ENCODE assay signal across 8 mouse cellular contexts in genomic region chr17:79715649-79716143, GRCm38 (mm10). TPM values are rescaled to one million over a fixed set of nuclear protein-coding genes. Genes with fewer than 3 reads are reported as not detected.
DNase-seq lines count a peak whose midpoint lies in the region; ATAC-seq lines count a peak whose summit lies in the region.

No protein-coding gene starts in this region.

- ATAC-seq in common myeloid progenitor, adult 5-6 weeks (replicated peaks; ENCODE audit: low read depth, poor library complexity, severe bottlenecking), result peak; percentile 84
- peak; percentile 87 for ATAC-seq in inflammation-experienced regulatory T-cells, adult 6 months
- ATAC-seq in megakaryocyte progenitor cell, adult 5-6 weeks (replicated peaks; ENCODE audit: poor library complexity), result peak; percentile 88

- peak; percentile 95 for DNase-seq in ZHBTc4 (ENCODE audit: low read depth, low spot score)
- DNase-seq in gastrocnemius, postnatal 14 days, result peak; percentile 81
- DNase-seq in left cerebral cortex, adult 9 months (ENCODE audit: low spot score in 2 of 2), result peak; percentile 32 to 85
- DNase-seq in right cerebral cortex, postnatal 10 days (ENCODE audit: low spot score in 2 of 2), result peak; percentile 89 to 91
- peak; percentile 91 for DNase-seq in urinary bladder, postnatal 14 days (ENCODE audit: low spot score)

- intact Hi-C loops in gastrocnemius, postnatal 14 days (cut with DNase I; ENCODE audit: low total_unique reads), result loop anchor here (10.0 kb wide), 1 partner anchor 51 kb away; no protein-coding TSS in a partner anchor

RNA-seq across cellular contexts. Expression of gene Cyp1b1, which starts 0.8 kb away (rescaled TPM):
- 0.14 TPM in 1 of 2 replicates, not detected in the other for total RNA-seq in common myeloid progenitor, adult 5-6 weeks (2017)
- under 1 TPM; 0.35 to 0.40 TPM for total RNA-seq in gastrocnemius, postnatal 14 days (2021)
- polyA plus RNA-seq in inflammation-experienced regulatory T-cells, adult 6 months (2017; shearing (Covaris generic)), result not detected
- 0.10 TPM in 1 of 2 replicates, not detected in the other for total RNA-seq in megakaryocyte progenitor cell, adult 5-6 weeks (2015)
- 0.07 TPM in 1 of 2 replicates, not detected in the other for total RNA-seq in megakaryocyte progenitor cell, adult 5-6 weeks (2017)

Comparison
In these comparisons a context has a peak if more than half of its experiments do, and no peak if none do; other contexts are left out.
1. Peak in every context shown above with its lines: DNase-seq and ATAC-seq.